Mouse (Mus musculus): ENCODE measurements around the gene Rmdn3.

Gene Rmdn3

DNA sequence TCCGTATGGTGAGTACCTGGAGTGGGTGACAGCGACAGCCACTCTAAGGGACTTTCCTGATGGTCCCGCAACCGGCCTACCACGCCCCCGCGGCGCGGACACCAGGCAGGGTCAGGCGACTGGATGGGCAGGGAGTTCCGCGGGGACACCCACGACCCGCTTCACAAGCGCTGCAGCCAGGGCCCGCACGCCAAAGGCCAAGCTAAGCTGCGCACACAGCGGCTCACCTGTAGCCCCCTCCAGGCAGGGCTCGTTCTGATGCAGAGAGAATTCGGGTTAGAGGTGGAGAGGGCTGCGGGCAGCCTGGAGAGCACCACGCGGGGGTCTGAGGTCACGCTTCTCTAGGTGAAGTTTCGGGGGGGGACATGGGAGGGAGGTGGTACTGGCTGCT is 11.0 kb upstream of the Rmdn3 start:
- DNase-seq (ENCODE audit: low read depth), result no peak

GRCm38 (mm10) chr2:119166901-119167865 is 10.3 kb upstream of the Rmdn3 start, which contains the start of gene Gchfr:
Gchfr (plus strand) TSS chr2:119167773.
- no peak for DNase-seq (ENCODE audit: low read depth)

GRCm38 (mm10) chr2:119165401-119165800 is 8.6 kb upstream of the Rmdn3 start:
- DNase-seq (ENCODE audit: low read depth), result no peak

DNA sequence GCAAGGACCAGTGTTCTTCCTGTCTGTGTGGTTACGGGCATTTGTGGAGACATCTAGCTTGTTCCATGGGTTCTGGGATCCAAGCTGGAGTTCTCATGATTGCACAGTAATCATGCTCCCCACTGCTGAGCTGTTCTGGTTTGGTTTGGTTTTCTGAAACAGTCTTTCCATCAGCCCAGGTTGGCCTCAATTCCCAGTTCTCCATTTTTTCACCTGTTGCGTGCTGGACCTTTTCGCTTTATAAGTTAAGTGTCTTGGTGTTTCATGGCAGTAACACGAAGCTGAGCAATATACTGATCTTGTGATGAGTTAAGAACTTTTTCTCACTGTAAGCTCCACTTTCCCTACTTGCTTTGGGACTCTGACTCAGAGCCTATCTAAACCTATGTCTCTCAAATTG is 7.2 kb upstream of the Rmdn3 start:
- no peak for DNase-seq (ENCODE audit: low read depth)

GRCm38 (mm10) chr2:119163135-119163534 is 6.3 kb upstream of the Rmdn3 start:
- DNase-seq (ENCODE audit: low read depth), result peak; percentile 64

GRCm38 (mm10) chr2:119161247-119161646 is 4.4 kb upstream of the Rmdn3 start:
- no peak for DNase-seq (ENCODE audit: low read depth)

DNA sequence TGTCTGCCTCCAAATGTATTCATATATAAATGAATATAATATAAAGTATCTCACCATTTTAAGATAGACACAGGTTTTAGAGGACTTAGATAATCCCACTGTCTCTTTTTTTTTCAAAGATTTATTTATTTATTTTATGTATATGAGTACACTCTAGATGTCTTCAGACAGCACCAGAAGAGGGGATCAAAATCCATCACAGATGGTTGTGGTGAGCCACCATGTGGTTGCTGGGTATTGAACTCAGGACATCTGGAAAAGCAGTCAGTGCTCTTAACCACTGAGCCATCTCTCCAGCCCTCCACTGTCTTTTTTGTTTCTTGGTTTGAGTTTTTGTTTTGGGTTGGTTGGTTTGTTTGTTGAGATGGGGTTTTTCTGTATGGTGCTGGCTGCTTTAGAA is 1.0 kb upstream of the Rmdn3 start:
- no peak for DNase-seq (ENCODE audit: low read depth)

- DNase-seq (ENCODE audit: low read depth), result no peak
Observed at GRCm38 (mm10) chr2:119156081-119156680, 653 bp downstream of the Rmdn3 start.

GRCm38 (mm10) chr2:119155388-119155787 is 1.4 kb downstream of the Rmdn3 start:
- DNase-seq (ENCODE audit: low read depth), result peak; percentile 89

DNA sequence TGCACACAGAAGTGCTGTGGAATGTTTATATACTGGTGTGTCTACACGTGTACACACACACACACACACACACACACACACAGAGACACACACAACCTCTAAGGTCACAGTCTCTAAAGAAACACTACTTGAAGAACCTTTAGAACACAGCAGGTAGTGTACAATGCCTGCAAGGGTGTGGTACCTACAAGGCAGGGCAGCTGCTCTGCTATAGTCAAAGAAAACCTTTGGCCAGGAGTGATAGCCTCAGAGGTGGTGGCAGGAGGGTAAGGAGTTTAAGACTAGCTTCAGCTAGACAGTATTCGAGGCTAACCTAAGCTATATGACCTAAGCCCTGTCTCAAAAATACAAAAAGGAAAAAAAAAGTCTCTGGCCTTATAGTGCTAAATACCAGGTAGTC is 2.2 kb downstream of the Rmdn3 start:
- no peak for DNase-seq (ENCODE audit: low read depth)

DNA sequence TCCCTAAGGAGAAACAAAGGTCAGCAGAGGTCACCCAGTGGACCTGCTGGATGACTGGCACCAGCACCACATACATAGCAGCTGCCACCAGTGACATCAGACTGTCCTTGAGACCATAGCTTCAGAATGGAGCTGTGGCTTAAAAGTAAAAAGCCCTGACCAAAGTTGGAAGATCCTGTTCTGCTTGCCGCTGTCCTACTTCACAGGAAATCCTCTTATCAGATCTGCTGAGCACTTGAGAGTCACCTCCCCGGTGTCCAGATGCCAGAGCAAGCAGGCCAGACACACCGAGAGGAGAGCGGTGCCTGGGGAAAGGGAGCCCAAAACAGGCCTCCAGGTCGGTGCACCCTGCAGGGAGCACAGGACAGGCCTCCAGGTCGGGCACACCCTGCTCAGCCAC is 4.6 kb downstream of the Rmdn3 start:
- DNase-seq (ENCODE audit: low read depth), result no peak

DNA sequence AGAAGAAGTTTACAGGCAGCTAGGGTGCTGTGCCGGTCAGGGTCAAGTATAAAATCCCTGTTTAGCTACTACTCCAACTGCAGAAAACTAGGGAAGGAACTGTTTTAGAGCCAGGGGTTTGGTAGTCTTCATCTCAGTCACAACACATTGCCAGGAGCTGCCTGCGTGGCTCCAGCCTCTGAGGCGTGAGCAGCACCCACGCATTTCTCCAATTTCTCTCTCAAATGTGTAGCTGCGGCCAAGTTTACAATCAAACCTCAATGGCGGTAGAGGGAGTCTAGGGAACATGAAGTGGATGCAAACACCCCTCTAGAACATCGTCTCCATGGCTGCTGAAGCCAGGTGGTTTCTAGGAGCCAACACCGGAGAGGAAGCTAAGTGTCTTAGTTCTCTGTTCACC is 9.1 kb downstream of the Rmdn3 start:
- DNase-seq (ENCODE audit: low read depth), result no peak

- DNase-seq (ENCODE audit: low read depth), result no peak
Observed at GRCm38 (mm10) chr2:119147160-119147678, 9.6 kb downstream of the Rmdn3 start.

GRCm38 (mm10) chr2:119146435-119146834 is 10.4 kb downstream of the Rmdn3 start:
- DNase-seq (ENCODE audit: low read depth), result no peak

- no peak for DNase-seq (ENCODE audit: low read depth)
Observed at GRCm38 (mm10) chr2:119145199-119145598, 11.6 kb downstream of the Rmdn3 start.

- DNase-seq (ENCODE audit: low read depth), result peak; percentile 81
Observed at GRCm38 (mm10) chr2:119136346-119136898, 20.4 kb downstream of the Rmdn3 start.

GRCm38 (mm10) chr2:119113121-119113925 is 43.5 kb downstream of the Rmdn3 start:
- DNase-seq (ENCODE audit: low read depth), result peak; percentile 33

GRCm38 (mm10) chr2:119112438-119113112 is 44.3 kb downstream of the Rmdn3 start, which contains the start of gene Rad51:
Rad51 (plus strand) TSS chr2:119112793.
- DNase-seq (ENCODE audit: low read depth), result peak; percentile 92

GRCm38 (mm10) chr2:119111060-119111459 is 45.8 kb downstream of the Rmdn3 start:
- no peak for DNase-seq (ENCODE audit: low read depth)

GRCm38 (mm10) chr2:119108554-119108953 is 48.3 kb downstream of the Rmdn3 start:
- peak; percentile 72 for DNase-seq (ENCODE audit: low read depth)

DNA sequence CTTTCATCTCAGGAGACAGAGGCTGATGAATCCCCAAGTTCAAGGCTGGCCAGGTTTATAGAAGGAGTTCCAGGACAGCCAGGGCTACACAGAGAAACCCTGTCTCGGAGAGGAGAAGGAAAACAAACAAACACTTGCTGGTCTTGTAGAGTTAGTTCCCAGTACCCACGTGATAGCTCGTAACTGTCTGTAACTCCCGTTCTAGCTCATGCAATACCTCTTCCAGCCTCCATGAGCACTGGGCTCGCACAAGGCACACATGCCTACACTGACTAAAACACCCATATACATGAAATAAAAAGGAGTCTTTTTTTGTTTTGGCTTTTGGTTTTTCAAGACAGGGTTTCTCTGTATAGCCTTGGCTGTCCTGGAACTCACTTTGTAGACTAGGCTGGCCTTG is 50.3 kb downstream of the Rmdn3 start:
- no peak for DNase-seq (ENCODE audit: low read depth)

Data from c-Kit-positive CD71-positive TER-119-negative erythroid progenitor cells, embryonic 14.5 days (primary cell).